Mouse (Mus musculus): ENCODE results near the gene 2010111I01Rik. TPM values are rescaled to one million over a fixed set of nuclear protein-coding genes. Genes with fewer than 3 reads are reported as not detected.

2010111I01Rik gene
- polyA plus RNA-seq, 1 experiment from 2014 or later = 16.5 TPM

- no peak overlapping the region for H3K27ac ChIP-seq
- no peak for ATAC-seq (ENCODE audit: low read depth)
- no peaks in the 10 kb centered on the region for H3K27me3 ChIP-seq
- WGBS (ENCODE audit: insufficient replicate concordance) = 85% methylated on average over 6 of the region's 6 CpGs
- no peak overlapping the region for H3K9ac ChIP-seq
- H3K4me1 ChIP-seq (replicated peaks) = peaks cover 22% of the 10 kb centered on the region
- H3K9me3 ChIP-seq (replicated peaks) = no peaks in the 10 kb centered on the region
- no peak overlapping the region for H3K4me2 ChIP-seq
- H3K36me3 ChIP-seq = peaks cover 2% of the 10 kb centered on the region; the same call in 1 of the 2 replicates
- no peak overlapping the region for H3K4me3 ChIP-seq (replicated peaks)
- DNase-seq = no peak
These were observed 351.1 kb downstream of the 2010111I01Rik start for GRCm38 (mm10) chr13:63315777-63316176.

GRCm38 (mm10) chr13:63316407-63316806, 351.7 kb downstream of the 2010111I01Rik start:
- H3K9ac ChIP-seq = no peak overlapping the region
- ATAC-seq (ENCODE audit: low read depth) (no peak), DNase-seq (no peak)
- H3K4me2 ChIP-seq = no peak overlapping the region
- H3K36me3 ChIP-seq = peaks cover 2% of the 10 kb centered on the region; the same call in 1 of the 2 replicates
- H3K4me1 ChIP-seq (replicated peaks) = peaks cover 22% of the 10 kb centered on the region
- H3K9me3 ChIP-seq (replicated peaks) = no peaks in the 10 kb centered on the region
- H3K27me3 ChIP-seq = no peaks in the 10 kb centered on the region
- H3K27ac ChIP-seq = no peak overlapping the region
- 76% methylated on average over 5 of the region's 5 CpGs for WGBS (ENCODE audit: insufficient replicate concordance)
- H3K4me3 ChIP-seq (replicated peaks) = no peak overlapping the region

GRCm38 (mm10) chr13:63317681-63318104, 353.0 kb downstream of the 2010111I01Rik start:
- no peaks in the 10 kb centered on the region for H3K9me3 ChIP-seq (replicated peaks)
- no peak overlapping the region for H3K4me3 ChIP-seq (replicated peaks)
- H3K27me3 ChIP-seq = no peaks in the 10 kb centered on the region
- H3K9ac ChIP-seq = no peak overlapping the region
- 52% methylated on average over 7 of the region's 7 CpGs for WGBS (ENCODE audit: insufficient replicate concordance)
- DNase-seq = no peak
- H3K27ac ChIP-seq = no peak overlapping the region
- ATAC-seq (ENCODE audit: low read depth) = no peak
- no peak overlapping the region for H3K4me2 ChIP-seq
- H3K36me3 ChIP-seq = peaks cover 5% of the 10 kb centered on the region; the same call in 1 of the 2 replicates
- peaks cover 22% of the 10 kb centered on the region for H3K4me1 ChIP-seq (replicated peaks)

- no peaks in the 10 kb centered on the region for H3K9me3 ChIP-seq (replicated peaks)
- 87% methylated on average over 7 of the region's 7 CpGs for WGBS (ENCODE audit: insufficient replicate concordance)
- peaks cover 19% of the 10 kb centered on the region for H3K4me1 ChIP-seq (replicated peaks)
- peaks cover 5% of the 10 kb centered on the region; the same call in 1 of the 2 replicates for H3K36me3 ChIP-seq
- H3K4me2 ChIP-seq = no peak overlapping the region
- DNase-seq (no peak), ATAC-seq (ENCODE audit: low read depth) (no peak)
- H3K4me3 ChIP-seq (replicated peaks) = no peak overlapping the region
- no peak overlapping the region for H3K27ac ChIP-seq
- no peak overlapping the region for H3K9ac ChIP-seq
- H3K27me3 ChIP-seq = no peaks in the 10 kb centered on the region
These were observed 355.1 kb downstream of the 2010111I01Rik start for GRCm38 (mm10) chr13:63319814-63320213.

GRCm38 (mm10) chr13:63321689-63322088, 357.0 kb downstream of the 2010111I01Rik start:
- WGBS (ENCODE audit: insufficient replicate concordance) = 72% methylated on average over 5 of the region's 5 CpGs
- no peak overlapping the region for H3K27ac ChIP-seq

GRCm38 (mm10) chr13:63322756-63323155, 358.1 kb downstream of the 2010111I01Rik start:
- Histone ChIP-seq H3K4me2 (no peak overlapping the region), H3K9me3 (replicated peaks) (no peaks in the 10 kb centered on the region), H3K4me3 (replicated peaks) (no peak overlapping the region), H3K9ac (no peak overlapping the region), H3K27me3 (no peaks in the 10 kb centered on the region), H3K27ac (no peak overlapping the region), H3K4me1 (replicated peaks) (peaks cover 31% of the 10 kb centered on the region), H3K36me3 (0 out of 2 replicates have a peak, but pooled peaks cover 3% of the 10 kb centered on the region)
- WGBS (ENCODE audit: insufficient replicate concordance) = 78% methylated on average over 6 of the region's 6 CpGs
- DNase-seq (no peak), ATAC-seq (ENCODE audit: low read depth) (no peak)

More at GRCm38 (mm10) chr13:63321689-63322088, 357.0 kb downstream of the 2010111I01Rik start:
- DNase-seq (no peak), ATAC-seq (ENCODE audit: low read depth) (0 out of 2 replicates have a peak, but pooled peaks have one; percentile 23)
- Histone ChIP-seq H3K36me3 (peaks cover 5% of the 10 kb centered on the region; the same call in 1 of the 2 replicates), H3K4me3 (replicated peaks) (no peak overlapping the region), H3K9me3 (replicated peaks) (no peaks in the 10 kb centered on the region), H3K9ac (no peak overlapping the region), H3K27me3 (no peaks in the 10 kb centered on the region), H3K4me1 (replicated peaks) (peaks cover 31% of the 10 kb centered on the region), H3K4me2 (no peak overlapping the region)

GRCm38 (mm10) chr13:63323286-63324075, 358.8 kb downstream of the 2010111I01Rik start:
- Histone ChIP-seq H3K4me1 (replicated peaks) (peaks cover 31% of the 10 kb centered on the region), H3K4me2 (no peak overlapping the region), H3K27me3 (no peaks in the 10 kb centered on the region), H3K27ac (no peak overlapping the region), H3K9me3 (replicated peaks) (no peaks in the 10 kb centered on the region), H3K9ac (no peak overlapping the region), H3K36me3 (0 out of 2 replicates have a peak, but pooled peaks cover 3% of the 10 kb centered on the region), H3K4me3 (replicated peaks) (no peak overlapping the region)
- ATAC-seq (ENCODE audit: low read depth) = no peak
- DNase-seq = no peak
- WGBS (ENCODE audit: insufficient replicate concordance) = 75% methylated on average over 9 of the region's 9 CpGs

- 0 out of 2 replicates have a peak, but pooled peaks cover 3% of the 10 kb centered on the region for H3K36me3 ChIP-seq
- H3K4me1 ChIP-seq (replicated peaks) = peaks cover 31% of the 10 kb centered on the region
- H3K27ac ChIP-seq = no peak overlapping the region; the same call in 1 of the 2 replicates
- no peaks in the 10 kb centered on the region for H3K9me3 ChIP-seq (replicated peaks)
- H3K4me2 ChIP-seq = no peak overlapping the region
- H3K4me3 ChIP-seq (replicated peaks) = no peak overlapping the region
- no peak for ATAC-seq (ENCODE audit: low read depth)
- H3K9ac ChIP-seq = no peak overlapping the region
- DNase-seq = no peak
- H3K27me3 ChIP-seq = no peaks in the 10 kb centered on the region
- WGBS (ENCODE audit: insufficient replicate concordance) = 70% methylated on average over 3 of the region's 3 CpGs
These were observed 359.6 kb downstream of the 2010111I01Rik start for GRCm38 (mm10) chr13:63324311-63324710.

- Histone ChIP-seq H3K9ac (no peak overlapping the region), H3K4me3 (replicated peaks) (no peak overlapping the region), H3K27me3 (no peaks in the 10 kb centered on the region), H3K4me2 (no peak overlapping the region), H3K9me3 (replicated peaks) (no peaks in the 10 kb centered on the region), H3K4me1 (replicated peaks) (peaks cover 31% of the 10 kb centered on the region), H3K36me3 (0 out of 2 replicates have a peak, but pooled peaks cover 9% of the 10 kb centered on the region), H3K27ac (no peak overlapping the region)
- ATAC-seq (ENCODE audit: low read depth) (peak; percentile 52; the same call in 1 of the 2 replicates), DNase-seq (peak; percentile 35)
- WGBS (ENCODE audit: insufficient replicate concordance) = 53% methylated on average over 10 of the region's 10 CpGs
These were observed 360.5 kb downstream of the 2010111I01Rik start for GRCm38 (mm10) chr13:63324978-63325848.

- H3K27ac ChIP-seq = no peak overlapping the region
- H3K27me3 ChIP-seq = no peaks in the 10 kb centered on the region
- H3K9ac ChIP-seq = no peak overlapping the region
- ATAC-seq (ENCODE audit: low read depth) (no peak), DNase-seq (no peak)
- no peak overlapping the region for H3K4me2 ChIP-seq
- H3K4me3 ChIP-seq (replicated peaks) = no peak overlapping the region
- no peaks in the 10 kb centered on the region for H3K9me3 ChIP-seq (replicated peaks)
- WGBS (ENCODE audit: insufficient replicate concordance) = 57% methylated on average over 2 of the region's 2 CpGs
- H3K4me1 ChIP-seq (replicated peaks) = peaks cover 31% of the 10 kb centered on the region
- 0 out of 2 replicates have a peak, but pooled peaks cover 10% of the 10 kb centered on the region for H3K36me3 ChIP-seq
These were observed 361.3 kb downstream of the 2010111I01Rik start for GRCm38 (mm10) chr13:63326015-63326414.
